Mouse (Mus musculus): ENCODE results near the gene Cdc5l.
"Not testable (repeated sequence)": the region's sequence is repeated elsewhere in the genome, so short reads cannot be mapped to it uniquely, and the experiment has no call there.

Gene Cdc5l

GRCm38 (mm10) chr17:45445923-45446322 lies 12.4 kb upstream of the Cdc5l start:
- no peak for DNase-seq (ENCODE audit: low spot score in 2 of 2)

GRCm38 (mm10) chr17:45434262-45434590 lies 689 bp upstream of the Cdc5l start:
- no peak for DNase-seq (ENCODE audit: low spot score in 2 of 2)

GRCm38 (mm10) chr17:45432706-45433398 lies 685 bp downstream of the Cdc5l start:
- no peak for DNase-seq (ENCODE audit: low spot score in 2 of 2)

- DNase-seq (ENCODE audit: low spot score in 2 of 2), result no peak
Observed at GRCm38 (mm10) chr17:45432007-45432406, 1.5 kb downstream of the Cdc5l start.

GRCm38 (mm10) chr17:45417387-45417786 lies 16.1 kb downstream of the Cdc5l start:
- no peak for DNase-seq (ENCODE audit: low spot score in 2 of 2)

GRCm38 (mm10) chr17:45411617-45412016 lies 21.9 kb downstream of the Cdc5l start:
- not testable (repeated sequence) for DNase-seq (ENCODE audit: low spot score in 2 of 2)

- DNase-seq (ENCODE audit: low spot score in 2 of 2), result no peak
Observed at GRCm38 (mm10) chr17:45408719-45409118, 24.8 kb downstream of the Cdc5l start.

GRCm38 (mm10) chr17:45406281-45406680 lies 27.3 kb downstream of the Cdc5l start:
- no peak for DNase-seq (ENCODE audit: low spot score in 2 of 2)

- peak in 1 of 2 experiments; percentile 29 for DNase-seq (ENCODE audit: low spot score in 2 of 2)
Observed at GRCm38 (mm10) chr17:45403207-45403606, 30.3 kb downstream of the Cdc5l start.

- no peak for DNase-seq (ENCODE audit: low spot score in 2 of 2)
Observed at GRCm38 (mm10) chr17:45402601-45403000, 30.9 kb downstream of the Cdc5l start.

- no peak for DNase-seq (ENCODE audit: low spot score in 2 of 2)
Observed at GRCm38 (mm10) chr17:45402126-45402525, 31.4 kb downstream of the Cdc5l start.

GRCm38 (mm10) chr17:45401126-45401905 lies 32.2 kb downstream of the Cdc5l start:
- no peak for DNase-seq (ENCODE audit: low spot score in 2 of 2)

GRCm38 (mm10) chr17:45398021-45398420 lies 35.5 kb downstream of the Cdc5l start:
- DNase-seq (ENCODE audit: low spot score in 2 of 2), result no peak

GRCm38 (mm10) chr17:45397541-45397940 lies 36.0 kb downstream of the Cdc5l start:
- DNase-seq (ENCODE audit: low spot score in 2 of 2), result peak in 1 of 2 experiments; percentile 7

- no peak for DNase-seq (ENCODE audit: low spot score in 2 of 2)
Observed at GRCm38 (mm10) chr17:45394612-45395011, 38.9 kb downstream of the Cdc5l start.

- no peak for DNase-seq (ENCODE audit: low spot score in 2 of 2)
Observed at GRCm38 (mm10) chr17:45393765-45394164, 39.8 kb downstream of the Cdc5l start.

GRCm38 (mm10) chr17:45389896-45390295 lies 43.6 kb downstream of the Cdc5l start:
- DNase-seq (ENCODE audit: low spot score in 2 of 2), result no peak

- DNase-seq (ENCODE audit: low spot score in 2 of 2), result no peak
Observed at GRCm38 (mm10) chr17:45386986-45387385, 46.6 kb downstream of the Cdc5l start.

- DNase-seq (ENCODE audit: low spot score in 2 of 2), result no peak
Observed at GRCm38 (mm10) chr17:45383305-45383704, 50.2 kb downstream of the Cdc5l start.

- DNase-seq (ENCODE audit: low spot score in 2 of 2), result no peak
Observed at GRCm38 (mm10) chr17:45379271-45379784, 54.2 kb downstream of the Cdc5l start.

GRCm38 (mm10) chr17:45377323-45377722 lies 56.2 kb downstream of the Cdc5l start:
- DNase-seq (ENCODE audit: low spot score in 2 of 2), result no peak

- peak; percentile 27 to 65 for DNase-seq (ENCODE audit: low spot score in 2 of 2)
Observed at GRCm38 (mm10) chr17:45373987-45374608, 59.4 kb downstream of the Cdc5l start.

GRCm38 (mm10) chr17:45371042-45371441 lies 62.5 kb downstream of the Cdc5l start:
- DNase-seq (ENCODE audit: low spot score in 2 of 2), result no peak
